Mouse (Mus musculus): ENCODE results near the gene Cdc25a. TPM values are rescaled to one million over a fixed set of nuclear protein-coding genes. Genes with fewer than 3 reads are reported as not detected.

Cdc25a gene
- polyA plus RNA-seq, 1 experiment: 16.7 TPM

DNA sequence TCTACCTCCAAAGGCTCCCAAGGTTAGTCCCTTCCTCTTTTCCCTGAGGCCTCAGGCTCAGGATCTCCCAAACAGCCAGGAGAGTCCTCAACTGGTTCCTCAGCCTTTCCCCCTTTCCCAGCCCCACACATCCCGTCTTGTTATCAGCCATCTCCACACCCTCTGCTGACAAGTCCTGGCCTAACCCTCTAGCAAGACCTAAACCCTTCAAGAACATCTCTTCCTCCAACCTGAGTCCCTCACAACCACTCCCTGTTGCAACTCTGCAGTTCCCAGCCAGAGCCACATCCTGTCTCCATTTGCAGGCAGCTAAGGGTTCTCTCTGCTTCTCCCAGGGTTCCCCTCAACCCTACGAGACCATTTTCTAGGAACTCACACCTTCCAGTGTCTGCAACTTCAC, 9.2 kb upstream of the Cdc25a start:
- no peak for DNase-seq (ENCODE audit: low read depth)
- no peak for TF ChIP-seq CTCF (IDR thresholded peaks at IDR 0.05; ENCODE audit: borderline replicate concordance, extremely low read depth, insufficient read depth, insufficient read length)
- no peak for TF ChIP-seq POLR2A (IDR thresholded peaks at IDR 0.05; ENCODE audit: borderline replicate concordance, extremely low read depth, insufficient read depth, insufficient read length, poor library complexity, severe bottlenecking)

DNA sequence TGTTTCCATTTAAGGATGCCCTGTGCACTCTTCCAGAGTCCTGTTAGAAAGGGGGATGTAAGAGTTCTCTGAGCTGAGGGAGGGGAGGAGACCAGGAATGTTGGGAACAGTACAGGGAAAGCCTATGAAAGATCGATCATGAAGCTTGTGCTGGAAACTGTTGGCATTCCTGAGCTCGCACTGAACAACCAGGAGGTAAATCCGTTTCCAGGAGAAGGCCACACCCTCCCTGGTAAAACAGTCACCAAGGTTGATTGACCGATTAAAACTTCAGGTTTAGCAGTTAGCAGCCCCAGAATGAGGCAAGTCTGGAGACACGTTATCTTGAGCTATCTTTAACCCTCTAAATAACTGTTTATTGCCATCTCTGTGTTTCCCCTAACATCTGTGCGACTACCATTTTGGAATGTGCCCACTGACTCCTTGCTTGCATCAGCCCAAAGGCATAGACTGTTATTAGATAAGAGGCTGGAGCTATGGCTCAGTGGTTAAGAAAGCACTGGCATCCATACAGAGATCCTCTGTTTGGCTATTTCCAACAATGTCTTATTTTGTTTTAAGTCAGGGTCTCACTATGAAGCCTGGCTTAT, 4.3 kb upstream of the Cdc25a start:
- TF ChIP-seq POLR2A (IDR thresholded peaks at IDR 0.05; ENCODE audit: borderline replicate concordance, extremely low read depth, insufficient read depth, insufficient read length, poor library complexity, severe bottlenecking): no peak
- TF ChIP-seq CTCF (IDR thresholded peaks at IDR 0.05; ENCODE audit: borderline replicate concordance, extremely low read depth, insufficient read depth, insufficient read length): no peak
- no peak for DNase-seq (ENCODE audit: low read depth)

GRCm38 (mm10) chr9:109875695-109876601, 569 bp downstream of the Cdc25a start:
- DNase-seq (ENCODE audit: low read depth): peak; percentile 54
- TF ChIP-seq CTCF (IDR thresholded peaks at IDR 0.05; ENCODE audit: borderline replicate concordance, extremely low read depth, insufficient read depth, insufficient read length): no peak
- TF ChIP-seq POLR2A (IDR thresholded peaks at IDR 0.05; ENCODE audit: borderline replicate concordance, extremely low read depth, insufficient read depth, insufficient read length, poor library complexity, severe bottlenecking): no peak

DNA sequence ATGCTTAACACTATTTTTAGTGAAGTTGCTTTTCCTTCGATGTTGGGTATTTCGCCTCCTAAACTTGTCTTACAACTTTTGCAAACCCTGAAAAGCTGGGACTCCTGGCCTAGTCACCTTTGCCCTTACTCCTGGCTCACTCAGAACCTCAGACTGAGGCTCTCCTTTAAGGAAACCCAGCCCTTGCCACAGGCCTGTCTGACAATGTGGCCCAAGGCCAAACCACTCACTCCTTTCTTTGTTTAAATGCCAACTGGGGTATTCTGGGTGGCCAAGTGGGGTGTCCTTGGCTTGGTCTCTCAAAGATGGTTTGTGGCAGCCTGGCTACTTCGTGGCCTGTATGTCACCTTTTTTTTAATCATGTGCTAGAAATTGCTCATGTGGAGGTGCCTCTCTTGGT, 1.4 kb downstream of the Cdc25a start:
- TF ChIP-seq CTCF (IDR thresholded peaks at IDR 0.05; ENCODE audit: borderline replicate concordance, extremely low read depth, insufficient read depth, insufficient read length): no peak
- TF ChIP-seq POLR2A (IDR thresholded peaks at IDR 0.05; ENCODE audit: borderline replicate concordance, extremely low read depth, insufficient read depth, insufficient read length, poor library complexity, severe bottlenecking): no peak
- peak; percentile 56 for DNase-seq (ENCODE audit: low read depth)

DNA sequence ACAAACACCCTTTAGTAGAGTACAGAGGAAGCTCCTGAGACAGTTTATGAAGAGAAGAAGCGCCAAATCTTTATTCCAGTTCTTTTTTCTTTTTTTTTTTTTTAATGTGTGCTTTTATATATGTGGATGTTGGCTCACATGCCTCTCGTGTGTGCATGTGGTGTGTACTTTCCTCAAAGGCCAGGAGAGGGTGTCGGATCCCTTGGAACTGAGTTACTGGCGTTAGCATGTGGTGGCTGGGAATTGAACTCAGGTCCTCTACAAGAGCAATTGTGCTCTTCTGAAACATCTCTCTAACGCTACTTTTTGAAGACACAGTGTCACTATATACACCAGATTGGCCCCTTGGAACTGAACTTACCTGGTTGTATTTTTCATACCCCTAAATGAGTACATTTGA, 2.3 kb downstream of the Cdc25a start:
- no peak for TF ChIP-seq POLR2A (IDR thresholded peaks at IDR 0.05; ENCODE audit: borderline replicate concordance, extremely low read depth, insufficient read depth, insufficient read length, poor library complexity, severe bottlenecking)
- no peak; the same call in 1 of the 2 replicates for TF ChIP-seq CTCF (IDR thresholded peaks at IDR 0.05; ENCODE audit: borderline replicate concordance, extremely low read depth, insufficient read depth, insufficient read length)
- DNase-seq (ENCODE audit: low read depth): peak; percentile 22

GRCm38 (mm10) chr9:109879305-109879704, 3.9 kb downstream of the Cdc25a start:
- TF ChIP-seq POLR2A (IDR thresholded peaks at IDR 0.05; ENCODE audit: borderline replicate concordance, extremely low read depth, insufficient read depth, insufficient read length, poor library complexity, severe bottlenecking) (no peak), CTCF (IDR thresholded peaks at IDR 0.05; ENCODE audit: borderline replicate concordance, extremely low read depth, insufficient read depth, insufficient read length) (no peak)
- no peak for DNase-seq (ENCODE audit: low read depth)

GRCm38 (mm10) chr9:109886259-109886658, 10.9 kb downstream of the Cdc25a start:
- DNase-seq (ENCODE audit: low read depth): no peak
- TF ChIP-seq POLR2A (IDR thresholded peaks at IDR 0.05; ENCODE audit: borderline replicate concordance, extremely low read depth, insufficient read depth, insufficient read length, poor library complexity, severe bottlenecking) (no peak), CTCF (IDR thresholded peaks at IDR 0.05; ENCODE audit: borderline replicate concordance, extremely low read depth, insufficient read depth, insufficient read length) (no peak)

DNA sequence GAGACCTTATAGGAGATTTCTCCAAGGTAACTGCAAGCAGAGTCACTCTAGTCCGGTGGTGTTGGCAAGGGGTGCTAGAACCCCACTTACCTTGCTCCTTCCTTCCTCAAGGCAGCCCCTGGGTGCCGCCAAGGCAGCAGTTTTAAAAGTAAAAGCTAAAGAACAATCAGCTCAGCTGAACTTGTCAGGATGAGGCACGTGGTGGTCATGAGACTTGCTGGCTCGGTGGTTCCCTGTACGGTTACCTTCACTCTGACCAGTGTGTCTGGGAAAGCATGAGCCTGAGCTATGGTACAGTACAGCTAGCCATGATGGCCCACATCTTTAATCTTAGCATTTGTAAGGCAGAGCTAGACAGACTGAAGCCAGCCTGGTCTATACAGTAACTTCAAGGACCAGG, 11.9 kb downstream of the Cdc25a start:
- no peak for DNase-seq (ENCODE audit: low read depth)
- no peak for TF ChIP-seq CTCF (IDR thresholded peaks at IDR 0.05; ENCODE audit: borderline replicate concordance, extremely low read depth, insufficient read depth, insufficient read length)
- no peak for TF ChIP-seq POLR2A (IDR thresholded peaks at IDR 0.05; ENCODE audit: borderline replicate concordance, extremely low read depth, insufficient read depth, insufficient read length, poor library complexity, severe bottlenecking)

DNA sequence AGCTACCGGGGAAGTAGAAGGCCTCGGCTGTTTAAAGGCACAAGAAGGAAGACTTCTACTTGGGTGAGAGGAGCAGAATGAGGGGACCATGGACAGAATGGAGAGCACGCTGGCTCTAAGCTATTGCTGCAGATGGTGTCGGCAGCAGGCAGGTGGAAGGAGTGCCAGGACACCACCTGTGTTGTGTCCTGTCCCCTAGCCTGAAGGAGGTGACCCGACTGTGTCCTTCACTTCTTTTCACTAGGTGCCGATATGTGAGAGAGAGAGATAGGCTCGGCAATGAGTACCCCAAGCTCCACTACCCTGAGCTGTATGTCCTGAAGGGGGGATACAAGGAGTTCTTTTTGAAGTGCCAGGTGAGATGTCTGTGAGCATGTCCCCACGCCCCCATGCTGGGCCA, 16.1 kb downstream of the Cdc25a start:
- TF ChIP-seq CTCF (IDR thresholded peaks at IDR 0.05; ENCODE audit: borderline replicate concordance, extremely low read depth, insufficient read depth, insufficient read length) (no peak), POLR2A (IDR thresholded peaks at IDR 0.05; ENCODE audit: borderline replicate concordance, extremely low read depth, insufficient read depth, insufficient read length, poor library complexity, severe bottlenecking) (no peak)
- DNase-seq (ENCODE audit: low read depth): no peak

GRCm38 (mm10) chr9:109892651-109893250, 17.4 kb downstream of the Cdc25a start:
- peak; percentile 88 for DNase-seq (ENCODE audit: low read depth)
- TF ChIP-seq CTCF (IDR thresholded peaks at IDR 0.05; ENCODE audit: borderline replicate concordance, extremely low read depth, insufficient read depth, insufficient read length) (peak; percentile 77), POLR2A (IDR thresholded peaks at IDR 0.05; ENCODE audit: borderline replicate concordance, extremely low read depth, insufficient read depth, insufficient read length, poor library complexity, severe bottlenecking) (no peak)

- DNase-seq (ENCODE audit: low read depth): peak; percentile 93
- peak; percentile 83 for TF ChIP-seq CTCF (IDR thresholded peaks at IDR 0.05; ENCODE audit: borderline replicate concordance, extremely low read depth, insufficient read depth, insufficient read length)
- no peak for TF ChIP-seq POLR2A (IDR thresholded peaks at IDR 0.05; ENCODE audit: borderline replicate concordance, extremely low read depth, insufficient read depth, insufficient read length, poor library complexity, severe bottlenecking)
Measured at GRCm38 (mm10) chr9:109894413-109895090, 19.2 kb downstream of the Cdc25a start.
